Mouse (Mus musculus): ENCODE data around the gene Arap1. TPM values are rescaled to one million over a fixed set of nuclear protein-coding genes. Genes with fewer than 3 reads are reported as not detected.
A peak's percentile ranks its signal among the peaks of the same experiment; 100 is the strongest.

Arap1 gene
- total and polyA plus RNA-seq, 2 experiments from 2014 or later, result 9.2 to 44.0 TPM

DNA sequence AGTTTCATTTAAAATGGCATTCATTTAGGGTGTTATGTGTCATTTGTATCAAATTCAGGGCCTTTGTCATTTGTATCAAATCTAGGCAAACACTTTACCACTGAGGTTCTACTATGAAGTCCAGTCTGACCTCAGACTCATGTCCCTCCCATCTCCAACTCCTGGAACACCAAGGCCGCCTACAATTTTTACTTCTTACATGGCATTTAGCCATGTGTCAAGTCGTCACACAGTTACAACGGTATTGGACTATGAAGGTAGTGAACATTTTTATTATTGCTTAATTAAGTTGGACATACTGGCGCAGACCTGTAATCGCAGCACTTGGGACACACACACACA lies 37.9 kb upstream of the Arap1 start:
- no peak for ATAC-seq
- DNase-seq (ENCODE audit: low spot score), result no peak

GRCm38 (mm10) chr7:101310327-101311028 lies 37.4 kb upstream of the Arap1 start:
- peak; percentile 100 for DNase-seq (ENCODE audit: low spot score)
- no peaks in the 10 kb centered on the region for H3K27me3 ChIP-seq (ENCODE audit: insufficient read depth, low read length)
- H3K4me2 ChIP-seq (ENCODE audit: low read depth, low read length), result peak overlapping the region; percentile 61
- under 1% methylated on average over 43 of the region's 43 CpGs for WGBS
- H3K27ac ChIP-seq, result peak overlapping the region; percentile 91
- H3K4me1 ChIP-seq (ENCODE audit: insufficient read depth, low read length), result no peaks in the 10 kb centered on the region
- H3K4me3 ChIP-seq (ENCODE audit: low read length), result peak overlapping the region; percentile 48
- H3K9me3 ChIP-seq (ENCODE audit: low read length), result no peaks in the 10 kb centered on the region
- ATAC-seq, result peak; percentile 96
- peak; percentile 94 for TF ChIP-seq CTCF (IDR thresholded peaks at IDR 0.05; ENCODE audit: low read depth)
- H3K9ac ChIP-seq (replicated peaks; ENCODE audit: low read length), result peak overlapping the region; percentile 42
- H3K36me3 ChIP-seq (ENCODE audit: insufficient read depth, low read length), result no peaks in the 10 kb centered on the region

More for the DNA sequence above, 37.9 kb upstream of the Arap1 start:
- no peaks in the 10 kb centered on the region for H3K27me3 ChIP-seq (ENCODE audit: insufficient read depth, low read length)
- H3K4me1 ChIP-seq (ENCODE audit: insufficient read depth, low read length), result no peaks in the 10 kb centered on the region
- no peak for TF ChIP-seq CTCF (IDR thresholded peaks at IDR 0.05; ENCODE audit: low read depth)
- peak overlapping the region; percentile 42 for H3K9ac ChIP-seq (replicated peaks; ENCODE audit: low read length)
- H3K4me3 ChIP-seq (ENCODE audit: low read length), result peak overlapping the region; percentile 48
- 23% methylated on average over 5 of the region's 5 CpGs for WGBS
- peak overlapping the region; percentile 91 for H3K27ac ChIP-seq
- H3K4me2 ChIP-seq (ENCODE audit: low read depth, low read length), result peak overlapping the region; percentile 61
- H3K9me3 ChIP-seq (ENCODE audit: low read length), result no peaks in the 10 kb centered on the region
- H3K36me3 ChIP-seq (ENCODE audit: insufficient read depth, low read length), result no peaks in the 10 kb centered on the region

GRCm38 (mm10) chr7:101311061-101311460 lies 36.8 kb upstream of the Arap1 start:
- ATAC-seq (no peak), DNase-seq (ENCODE audit: low spot score) (no peak)
- Histone ChIP-seq H3K4me2 (ENCODE audit: low read depth, low read length) (peak overlapping the region; percentile 61), H3K9ac (replicated peaks; ENCODE audit: low read length) (peak overlapping the region; percentile 42; the same call in 1 of the 2 replicates), H3K4me3 (ENCODE audit: low read length) (peak overlapping the region; percentile 48), H3K4me1 (ENCODE audit: insufficient read depth, low read length) (no peaks in the 10 kb centered on the region), H3K9me3 (ENCODE audit: low read length) (no peaks in the 10 kb centered on the region), H3K27ac (peak overlapping the region; percentile 91; the same call in 1 of the 2 replicates), H3K36me3 (ENCODE audit: insufficient read depth, low read length) (no peaks in the 10 kb centered on the region), H3K27me3 (ENCODE audit: insufficient read depth, low read length) (no peaks in the 10 kb centered on the region)
- WGBS, result 36% methylated on average over 2 of the region's 2 CpGs
- TF ChIP-seq CTCF (IDR thresholded peaks at IDR 0.05; ENCODE audit: low read depth), result no peak

DNA sequence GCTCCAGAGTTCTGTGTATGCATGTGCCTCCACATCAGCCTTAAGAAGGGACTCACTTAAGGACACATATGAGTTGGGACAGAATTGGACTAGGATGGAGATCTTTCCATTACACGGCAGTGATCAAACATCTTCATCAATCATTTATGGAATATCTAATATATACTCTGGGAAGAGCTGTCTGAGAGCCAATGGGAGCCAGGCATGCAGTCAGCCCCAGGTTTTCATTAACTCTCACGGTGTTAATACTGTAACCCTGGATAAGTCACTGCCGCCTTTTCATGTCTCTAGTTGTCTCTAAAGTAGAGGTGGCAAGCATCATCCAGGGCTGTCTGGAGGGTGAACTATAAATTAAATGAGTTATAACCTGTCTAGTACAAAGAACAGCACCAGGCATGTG lies 34.8 kb upstream of the Arap1 start:
- Histone ChIP-seq H3K4me1 (ENCODE audit: insufficient read depth, low read length) (no peaks in the 10 kb centered on the region), H3K36me3 (ENCODE audit: insufficient read depth, low read length) (no peaks in the 10 kb centered on the region), H3K27me3 (ENCODE audit: insufficient read depth, low read length) (no peaks in the 10 kb centered on the region), H3K27ac (no peak overlapping the region), H3K4me3 (ENCODE audit: low read length) (no peak overlapping the region), H3K9ac (replicated peaks; ENCODE audit: low read length) (no peak overlapping the region), H3K9me3 (ENCODE audit: low read length) (no peaks in the 10 kb centered on the region), H3K4me2 (ENCODE audit: low read depth, low read length) (no peak overlapping the region)
- no peak for TF ChIP-seq CTCF (IDR thresholded peaks at IDR 0.05; ENCODE audit: low read depth)
- no peak for ATAC-seq
- 77% methylated on average over 3 of the region's 3 CpGs for WGBS
- no peak for DNase-seq (ENCODE audit: low spot score)

- H3K36me3 ChIP-seq (ENCODE audit: insufficient read depth, low read length), result no peaks in the 10 kb centered on the region
Observed at GRCm38 (mm10) chr7:101314396-101314795, 33.5 kb upstream of the Arap1 start.

GRCm38 (mm10) chr7:101315699-101316098 lies 32.2 kb upstream of the Arap1 start:
- Histone ChIP-seq H3K9ac (replicated peaks; ENCODE audit: low read length) (no peak overlapping the region), H3K27me3 (ENCODE audit: insufficient read depth, low read length) (no peaks in the 10 kb centered on the region), H3K4me3 (ENCODE audit: low read length) (no peak overlapping the region), H3K4me1 (ENCODE audit: insufficient read depth, low read length) (no peaks in the 10 kb centered on the region; the same call in 1 of the 2 replicates), H3K4me2 (ENCODE audit: low read depth, low read length) (no peak overlapping the region), H3K36me3 (ENCODE audit: insufficient read depth, low read length) (no peaks in the 10 kb centered on the region), H3K27ac (no peak overlapping the region), H3K9me3 (ENCODE audit: low read length) (no peaks in the 10 kb centered on the region)
- no peak for TF ChIP-seq CTCF (IDR thresholded peaks at IDR 0.05; ENCODE audit: low read depth)
- ATAC-seq (no peak), DNase-seq (ENCODE audit: low spot score) (no peak)

More at GRCm38 (mm10) chr7:101314396-101314795, 33.5 kb upstream of the Arap1 start:
- Histone ChIP-seq H3K27ac (no peak overlapping the region), H3K27me3 (ENCODE audit: insufficient read depth, low read length) (no peaks in the 10 kb centered on the region), H3K4me1 (ENCODE audit: insufficient read depth, low read length) (no peaks in the 10 kb centered on the region), H3K4me2 (ENCODE audit: low read depth, low read length) (no peak overlapping the region), H3K9me3 (ENCODE audit: low read length) (no peaks in the 10 kb centered on the region), H3K9ac (replicated peaks; ENCODE audit: low read length) (no peak overlapping the region), H3K4me3 (ENCODE audit: low read length) (no peak overlapping the region)
- ATAC-seq (no peak), DNase-seq (ENCODE audit: low spot score) (no peak)
- 69% methylated on average over 5 of the region's 5 CpGs for WGBS
- TF ChIP-seq CTCF (IDR thresholded peaks at IDR 0.05; ENCODE audit: low read depth), result no peak

DNA sequence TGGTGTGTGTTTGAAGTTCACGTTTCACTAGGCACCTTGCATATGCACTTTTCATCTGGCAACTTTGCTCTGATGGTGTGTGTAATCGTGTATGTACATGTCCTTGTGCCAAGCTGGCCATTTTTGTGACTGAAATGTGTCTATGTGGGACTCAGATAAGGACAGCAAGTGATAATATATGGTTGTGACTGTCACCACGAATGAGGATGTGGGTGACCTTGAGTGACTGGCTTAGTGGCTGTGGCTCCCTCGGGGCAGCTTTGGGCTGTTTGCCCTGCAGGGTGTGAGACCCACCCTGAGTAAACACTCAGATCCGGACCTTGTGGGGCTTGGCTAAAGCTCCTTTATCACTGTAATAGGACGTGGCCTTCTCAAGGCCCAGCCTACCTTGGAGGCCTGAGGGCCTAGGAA lies 31.3 kb upstream of the Arap1 start:
- Histone ChIP-seq H3K4me2 (ENCODE audit: low read depth, low read length) (no peak overlapping the region), H3K27ac (no peak overlapping the region), H3K9ac (replicated peaks; ENCODE audit: low read length) (no peak overlapping the region), H3K9me3 (ENCODE audit: low read length) (no peaks in the 10 kb centered on the region), H3K27me3 (ENCODE audit: insufficient read depth, low read length) (no peaks in the 10 kb centered on the region), H3K36me3 (ENCODE audit: insufficient read depth, low read length) (no peaks in the 10 kb centered on the region), H3K4me3 (ENCODE audit: low read length) (no peak overlapping the region), H3K4me1 (ENCODE audit: insufficient read depth, low read length) (peaks cover 3% of the 10 kb centered on the region)
- DNase-seq (ENCODE audit: low spot score) (no peak), ATAC-seq (no peak)
- WGBS, result 65% methylated on average over 6 of the region's 6 CpGs
- TF ChIP-seq CTCF (IDR thresholded peaks at IDR 0.05; ENCODE audit: low read depth), result no peak

Data from hindbrain, postnatal 0 days (tissue).